Mouse (Mus musculus) liver, embryonic 14.5 days (tissue): ENCODE results near the gene Traf3ip2. TPM values are rescaled to one million over a fixed set of nuclear protein-coding genes. Genes with fewer than 3 reads are reported as not detected.
A peak's percentile ranks its signal among the peaks of the same experiment; 100 is the strongest.

Source experiments
- ATAC-seq: fragments of 200-750 bp; cut with Nextera tagmentation; 2 replicates; pipeline ENCODE4 v1.8.0; 2017; ENCODE audit warnings: moderate number of reproducible peaks, mild to moderate bottlenecking, moderate library complexity; ENCODE audit not compliant: insufficient read depth
- DNase-seq, 3 experiments: peaks; one replicate each; pipeline ENCODE4 v3.0.0-alpha.2; 2012 to 2013; ENCODE audit warnings: low read depth in 3 of 3, low spot score in 3 of 3
- H3K27ac ChIP-seq: fragments of 300-500 bp; sonication (generic); 2 replicates; pipeline ENCODE4 v1.5.1; 2014; ENCODE audit warnings: moderate library complexity, mild to moderate bottlenecking, control low read depth, inconsistent platforms
- H3K27me3 ChIP-seq: fragments of 300-500 bp; sonication (generic); 2 replicates; pipeline ENCODE4 v1.6.1; 2014; ENCODE audit warnings: mild to moderate bottlenecking, low read length, moderate library complexity; ENCODE audit not compliant: control insufficient read depth, insufficient read depth
- H3K36me3 ChIP-seq: fragments of 300-500 bp; sonication (generic); replicated peaks from 2 replicates; pipeline ENCODE4 v1.6.1; 2014; ENCODE audit warnings: low read depth; ENCODE audit not compliant: control insufficient read depth, insufficient read depth
- H3K4me1 ChIP-seq, 2 experiments: fragments of 200-500 bp in 1 of 2; fragments of 300-500 bp in 1 of 2; sonication (generic) in 1 of 2; replicated peaks; 2 replicates each; pipeline ENCODE4 v1.6.1; 2012 to 2014; ENCODE audit warnings: antibody characterized with exemption in 1 of 2, inconsistent platforms in 1 of 2, low read length in 1 of 2; ENCODE audit not compliant: control insufficient read depth in 2 of 2, insufficient read depth in 2 of 2
- H3K4me2 ChIP-seq: fragments of 300-500 bp; sonication (generic); 2 replicates; pipeline ENCODE4 v1.6.1; 2014; ENCODE audit warnings: low read depth, mild to moderate bottlenecking, control low read depth, moderate library complexity
- H3K4me3 ChIP-seq, 2 experiments: fragments of 200-500 bp in 1 of 2; fragments of 300-500 bp in 1 of 2; sonication (generic) in 1 of 2; 2 replicates each; pipeline ENCODE4 v1.5.1; 2012 to 2014; ENCODE audit warnings: low read depth in 2 of 2, low read length in 2 of 2, mild to moderate bottlenecking in 2 of 2, control low read depth in 1 of 2, inconsistent platforms in 1 of 2, moderate library complexity in 1 of 2; ENCODE audit not compliant: insufficient read depth in 1 of 2
- H3K9ac ChIP-seq: fragments of 300-500 bp; sonication (generic); replicated peaks from 2 replicates; pipeline ENCODE4 v1.6.1; 2014; ENCODE audit warnings: mild to moderate bottlenecking, control low read depth, moderate library complexity
- H3K9me3 ChIP-seq: fragments of 300-500 bp; sonication (generic); 2 replicates; pipeline ENCODE4 v1.6.1; 2016; ENCODE audit warnings: low read length, mixed read lengths; ENCODE audit not compliant: control insufficient read depth
- CTCF ChIP-seq: IDR thresholded peaks from 2 replicates; pipeline ENCODE4 v1.5.1; 2016; ENCODE audit warnings: antibody characterized with exemption, low read depth, control low read depth
- EP300 ChIP-seq: IDR thresholded peaks from 2 replicates; pipeline ENCODE4 v1.6.1; 2016; ENCODE audit warnings: antibody characterized with exemption, low read depth
- WGBS: fragments of 180-500 bp; shearing (Covaris S2); extraction: QIAGEN DNeasy Blood & Tissue Kit; methylation state at CpG from one replicate; pipeline ENCODE4 v1.1.7; 2014; ENCODE audit not compliant: insufficient replicate concordance; 5-methylcytosine and 5-hydroxymethylcytosine counted together
- polyA plus RNA-seq, 2 experiments: library from polyadenylated mRNA; depleted of rRNA in 1 of 2; stranded (reverse) in 1 of 2; unstranded in 1 of 2; fragments of >200 nt; fragmentation: Nextera tagmentation in 1 of 2; extraction: Ambion mirVana in 1 of 2; gene quantifications; 2 replicates each; pipeline versions ENCODE4 v1.2.1 to v1.2.3; 2012 to 2014

The Traf3ip2 gene
- 0.69 and 1.3 TPM in 2 replicates for polyA plus RNA-seq (2012; rRNA removed)
- polyA plus RNA-seq (2014; fragmentation: Nextera tagmentation; extraction: Ambion mirVana) = 0.73 and 1.2 TPM in 2 replicates

GRCm38 (mm10) chr10:39612633-39612988 is at the start of gene Traf3ip2:
TSS of gene Traf3ip2 (plus strand) at chr10:39612934.
- ATAC-seq = no peak
- H3K4me2 ChIP-seq = peak within 1 kb of the TSS; percentile 60
- no peak within 1 kb of the TSS for H3K9ac ChIP-seq
- H3K27ac ChIP-seq = no peak within 1 kb of the TSS
- H3K27me3 ChIP-seq = no peaks in the 10 kb centered on the region
- no peak for TF ChIP-seq CTCF
- no peak for TF ChIP-seq EP300
- no peaks in the 10 kb centered on the region for H3K9me3 ChIP-seq
- H3K36me3 ChIP-seq = no peaks in the 10 kb centered on the region
- H3K4me3 ChIP-seq = peak within 1 kb of the TSS; percentile 29 to 33
- WGBS = 12% methylated on average over 4 of the region's 4 CpGs
- DNase-seq = no peak
- H3K4me1 ChIP-seq = 0 out of 4 replicates have a peak, but pooled peaks cover 0 to 2% of the 10 kb centered on the region in 2 experiments

DNA sequence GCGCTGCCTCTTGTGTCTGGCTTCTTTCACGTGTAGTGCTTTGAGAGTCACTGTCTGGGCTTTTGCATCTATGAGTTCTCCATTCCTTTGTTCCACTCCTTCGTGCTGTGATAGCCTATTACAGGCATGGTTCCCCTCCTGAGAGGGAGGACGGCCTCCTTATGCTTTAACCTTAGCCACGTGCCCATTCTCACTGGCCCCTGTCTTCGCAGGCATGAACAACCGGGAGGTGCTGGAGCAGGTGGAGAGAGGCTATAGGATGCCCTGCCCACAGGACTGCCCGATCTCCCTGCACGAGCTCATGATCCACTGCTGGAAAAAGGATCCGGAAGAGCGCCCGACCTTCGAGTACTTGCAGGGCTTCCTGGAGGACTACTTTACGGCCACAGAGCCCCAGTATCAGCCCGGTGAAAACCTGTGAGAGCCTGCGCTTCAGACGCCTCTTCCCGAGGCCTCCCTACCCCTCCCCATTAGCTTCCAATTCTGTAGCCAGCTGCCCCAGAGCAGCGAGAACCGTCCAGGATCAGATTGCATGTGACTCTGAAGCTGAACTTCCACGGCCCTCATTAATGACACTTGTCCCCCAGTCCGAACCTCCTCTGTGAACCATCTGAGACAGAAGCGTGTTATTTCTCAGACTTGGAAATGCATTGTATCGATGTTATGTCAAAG is 49.0 kb upstream of the Traf3ip2 start:
- Histone ChIP-seq H3K4me2 (no peak overlapping the region), H3K27me3 (no peaks in the 10 kb centered on the region), H3K27ac (no peak overlapping the region), H3K36me3 (no peaks in the 10 kb centered on the region), H3K9ac (no peak overlapping the region), H3K4me3 (no peak overlapping the region), H3K4me1 (peaks cover 0 to 4% of the 10 kb centered on the region in 2 experiments; a peak in 1 of 4 replicates), H3K9me3 (no peaks in the 10 kb centered on the region)
- TF ChIP-seq CTCF (no peak), EP300 (no peak)
- 75% methylated on average over 24 of the region's 24 CpGs for WGBS
- DNase-seq (no peak), ATAC-seq (no peak)

GRCm38 (mm10) chr10:39566901-39567300 is 45.8 kb upstream of the Traf3ip2 start:
- no peak for DNase-seq
- Histone ChIP-seq H3K4me2 (no peak overlapping the region), H3K27ac (no peak overlapping the region), H3K27me3 (no peaks in the 10 kb centered on the region), H3K4me3 (no peak overlapping the region), H3K9me3 (no peaks in the 10 kb centered on the region), H3K9ac (no peak overlapping the region), H3K36me3 (no peaks in the 10 kb centered on the region), H3K4me1 (no peaks in the 10 kb centered on the region)
- ATAC-seq = no peak
- TF ChIP-seq EP300 (no peak), CTCF (no peak)
- 77% methylated on average over 12 of the region's 12 CpGs for WGBS

DNA sequence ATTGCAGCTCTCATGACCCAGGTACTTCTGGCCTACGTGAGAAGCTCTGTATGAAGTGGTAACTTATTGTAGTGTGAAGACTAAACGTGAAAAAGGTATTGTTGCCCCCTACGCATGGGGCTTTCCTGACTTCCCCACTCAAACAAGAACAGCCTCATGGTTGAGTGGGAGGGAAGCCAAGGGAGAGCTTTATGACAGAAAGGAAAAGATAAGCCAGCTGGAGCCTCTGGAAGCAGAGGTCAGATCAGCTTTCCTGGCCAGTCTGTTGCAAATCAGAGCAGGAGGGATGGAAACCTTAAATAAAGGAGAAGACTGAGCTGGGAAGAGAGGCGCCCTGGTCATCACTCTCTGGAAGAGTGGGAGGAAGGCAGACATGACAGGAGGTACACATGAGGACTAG is 43.7 kb upstream of the Traf3ip2 start:
- ATAC-seq (no peak), DNase-seq (no peak)
- Histone ChIP-seq H3K36me3 (no peaks in the 10 kb centered on the region), H3K9me3 (no peaks in the 10 kb centered on the region), H3K4me2 (no peak overlapping the region), H3K27me3 (no peaks in the 10 kb centered on the region), H3K4me3 (no peak overlapping the region), H3K27ac (no peak overlapping the region), H3K9ac (no peak overlapping the region), H3K4me1 (no peaks in the 10 kb centered on the region)
- 57% methylated on average over 4 of the region's 4 CpGs for WGBS
- no peak for TF ChIP-seq CTCF
- no peak for TF ChIP-seq EP300

DNA sequence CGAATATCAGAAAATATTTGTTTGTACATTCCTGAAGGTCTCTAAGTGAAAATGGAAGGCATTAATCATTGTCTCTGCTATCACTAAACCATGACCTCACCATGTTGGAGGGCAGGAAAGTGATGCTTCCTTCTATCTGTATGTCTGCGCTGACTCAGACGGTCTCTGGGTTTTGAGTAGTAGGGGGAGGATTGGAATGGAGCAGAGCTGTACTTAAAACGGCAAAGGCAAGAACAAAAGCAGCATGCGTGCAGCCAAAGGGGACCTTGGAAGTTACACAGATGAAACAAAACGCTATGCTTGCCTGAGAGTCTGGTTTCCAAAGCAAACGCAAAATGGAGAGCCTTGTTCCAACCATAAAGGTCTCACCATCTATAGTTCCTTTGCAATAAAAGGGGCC is 41.7 kb upstream of the Traf3ip2 start:
- DNase-seq = no peak
- Histone ChIP-seq H3K27ac (no peak overlapping the region), H3K36me3 (no peaks in the 10 kb centered on the region)

More for the DNA sequence above, 41.7 kb upstream of the Traf3ip2 start:
- WGBS = 51% methylated on average over 7 of the region's 7 CpGs
- Histone ChIP-seq H3K4me2 (no peak overlapping the region), H3K9ac (no peak overlapping the region), H3K9me3 (no peaks in the 10 kb centered on the region), H3K27me3 (no peaks in the 10 kb centered on the region), H3K4me1 (no peaks in the 10 kb centered on the region), H3K4me3 (no peak overlapping the region)
- no peak for ATAC-seq
- TF ChIP-seq EP300 (no peak), CTCF (no peak)
